Mouse (Mus musculus) induced T-regulatory cell, adult 2 months (primary cell): ENCODE measurements around the gene Acot1.

Experiments used
- DNase-seq: peaks from one replicate; pipeline ENCODE4 v3.0.0-alpha.2; 2012; ENCODE audit warnings: low read depth

The Acot1 gene

GRCm38 (mm10) chr12:84063833-84064232 lies 54.5 kb downstream of the Acot1 start:
- no peak for DNase-seq

- no peak for DNase-seq
Measured at GRCm38 (mm10) chr12:84064621-84065020, 55.3 kb downstream of the Acot1 start.

GRCm38 (mm10) chr12:84067752-84068151 lies 58.5 kb downstream of the Acot1 start:
- no peak for DNase-seq
